Mouse (Mus musculus): ENCODE results near the gene Atp10a. TPM values are rescaled to one million over a fixed set of nuclear protein-coding genes. Genes with fewer than 3 reads are reported as not detected.

The Atp10a gene
- total RNA-seq, 2 experiments from 2014 or later = 1.7 TPM; not detected in 1

- no peak for ATAC-seq (replicated peaks; ENCODE audit: low FRiP score, poor library complexity, severe bottlenecking)
These were observed 31.0 kb downstream of the Atp10a start for GRCm38 (mm10) chr7:58686997-58687396.

DNA sequence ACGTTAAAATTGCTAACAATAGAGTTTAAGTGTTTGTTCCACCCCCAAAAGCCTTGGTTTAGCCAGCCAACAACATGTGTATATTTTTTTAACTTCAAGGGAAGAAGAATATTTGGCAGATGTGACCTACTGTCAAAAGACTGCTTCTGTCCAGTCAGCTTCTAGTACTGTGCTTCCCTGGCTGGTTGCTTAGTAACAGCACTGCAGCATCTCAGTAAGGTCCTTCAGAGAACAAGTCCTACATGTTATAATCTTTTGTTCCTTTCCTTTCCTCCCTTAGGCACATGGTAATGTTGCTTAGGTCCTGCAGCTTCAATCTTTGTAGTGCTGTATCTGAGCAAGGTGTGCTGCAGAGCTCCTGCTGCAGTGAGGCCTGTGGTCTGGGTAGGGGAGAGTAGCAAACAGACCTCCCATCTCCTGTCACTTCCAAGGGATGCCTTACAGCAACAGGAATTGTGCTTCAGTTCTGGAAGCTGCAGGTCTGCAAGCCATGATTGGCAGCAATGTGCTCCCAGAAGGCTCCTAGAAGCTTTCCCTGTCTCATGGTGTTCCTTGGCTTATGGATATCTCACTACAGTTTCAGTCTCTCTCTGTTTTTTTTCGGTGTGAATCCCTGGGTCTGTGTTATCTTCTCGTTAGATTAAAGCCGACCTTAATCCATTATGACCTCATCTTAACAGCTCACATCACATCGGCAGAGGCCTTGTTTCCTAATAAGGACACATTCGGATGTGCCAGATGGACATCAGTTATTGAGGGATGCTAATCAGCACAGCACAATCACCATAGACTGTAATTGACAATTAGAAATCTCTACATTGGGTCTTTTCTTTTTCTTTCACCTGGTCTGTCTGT, 34.3 kb downstream of the Atp10a start:
- ATAC-seq (replicated peaks; ENCODE audit: low FRiP score, poor library complexity, severe bottlenecking) = no peak

DNA sequence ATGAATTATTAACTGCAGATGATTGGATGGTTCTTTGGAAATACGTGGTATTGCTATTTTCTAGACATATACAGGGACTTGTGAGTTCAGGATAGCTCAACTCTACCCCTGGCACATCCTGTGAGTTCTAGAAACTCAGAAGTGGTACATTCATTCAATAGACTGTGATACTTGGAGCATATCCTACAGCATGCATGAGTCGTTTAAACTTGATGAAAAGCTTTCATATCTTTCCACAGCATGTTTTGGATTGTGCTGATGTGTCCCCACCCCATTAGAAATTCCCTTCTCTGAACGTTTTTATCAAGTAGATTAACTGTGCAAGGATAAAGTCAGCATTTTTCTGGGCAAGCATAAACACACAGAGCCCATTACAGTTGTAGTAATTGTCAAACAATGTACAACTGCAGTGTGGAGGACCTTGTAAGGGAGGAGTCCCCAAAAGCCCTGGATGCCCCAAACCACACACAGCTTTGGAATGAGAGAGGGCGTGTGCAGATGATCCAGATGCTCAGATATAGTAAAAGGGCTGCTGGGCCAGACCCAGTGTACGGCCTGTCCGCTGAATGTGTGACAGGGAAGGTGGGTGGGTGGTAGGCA, 35.1 kb downstream of the Atp10a start:
- ATAC-seq (replicated peaks; ENCODE audit: low FRiP score, poor library complexity, severe bottlenecking) = no peak

DNA sequence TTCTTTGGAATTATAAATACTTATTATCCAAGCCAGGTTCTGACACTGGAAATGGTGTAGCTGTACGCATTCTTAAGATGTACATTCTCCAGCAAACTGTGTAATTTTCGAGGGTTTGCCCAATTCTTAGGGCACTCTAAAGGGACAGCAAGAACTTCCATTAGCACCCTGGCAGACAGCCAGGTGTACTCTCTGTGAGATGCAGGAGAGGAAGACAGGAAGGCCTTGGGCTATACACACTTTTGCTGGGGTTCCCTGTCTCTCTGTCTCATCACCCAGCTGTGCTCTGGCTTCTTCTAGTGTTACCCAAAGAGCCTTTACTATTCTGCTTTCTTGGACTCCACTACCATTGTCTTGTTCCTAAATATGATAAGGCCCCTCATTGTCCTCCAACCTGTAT, 36.7 kb downstream of the Atp10a start:
- no peak for ATAC-seq (replicated peaks; ENCODE audit: low FRiP score, poor library complexity, severe bottlenecking)

DNA sequence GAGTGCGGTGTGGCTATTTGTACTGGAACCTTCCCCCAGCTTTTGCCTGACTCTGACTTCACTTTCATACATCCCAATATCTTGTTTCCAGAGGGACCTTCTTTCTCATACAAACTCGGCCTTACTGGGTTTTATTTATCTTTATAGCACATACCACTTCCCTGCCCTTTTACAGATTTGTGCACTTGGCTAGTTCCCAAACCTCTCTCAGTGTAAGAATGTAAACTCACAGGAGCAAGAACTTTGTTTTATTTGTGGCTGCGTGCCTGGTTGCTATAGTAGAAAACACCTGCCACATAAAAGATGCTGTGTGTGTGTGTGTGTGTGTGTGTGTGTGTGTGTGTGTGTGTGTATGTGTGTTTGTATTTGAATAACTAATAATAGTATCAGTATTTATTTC, 37.4 kb downstream of the Atp10a start:
- no peak for ATAC-seq (replicated peaks; ENCODE audit: low FRiP score, poor library complexity, severe bottlenecking)

- no peak for ATAC-seq (replicated peaks; ENCODE audit: low FRiP score, poor library complexity, severe bottlenecking)
These were observed 39.7 kb downstream of the Atp10a start for GRCm38 (mm10) chr7:58695661-58696060.

DNA sequence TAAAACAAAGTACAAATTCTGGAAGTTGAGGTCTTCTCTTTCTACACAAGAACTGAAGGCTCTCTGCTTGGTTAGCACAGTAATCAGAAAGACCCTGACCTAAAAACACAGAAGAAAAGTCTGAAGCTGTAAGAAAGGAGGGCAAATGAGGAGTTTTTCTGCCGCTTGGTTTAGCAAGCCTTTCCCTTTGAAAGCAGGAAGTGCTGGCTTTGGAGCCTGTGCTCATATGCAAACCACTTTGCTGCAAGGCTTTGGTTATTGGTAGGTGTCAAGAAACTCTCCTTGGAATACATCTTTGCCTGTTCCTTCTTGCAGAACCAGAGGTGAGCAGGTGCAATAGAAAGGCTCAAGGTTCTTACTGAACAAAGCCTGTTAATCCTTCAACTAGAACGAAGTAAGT, 41.1 kb downstream of the Atp10a start:
- no peak for ATAC-seq (replicated peaks; ENCODE audit: low FRiP score, poor library complexity, severe bottlenecking)

DNA sequence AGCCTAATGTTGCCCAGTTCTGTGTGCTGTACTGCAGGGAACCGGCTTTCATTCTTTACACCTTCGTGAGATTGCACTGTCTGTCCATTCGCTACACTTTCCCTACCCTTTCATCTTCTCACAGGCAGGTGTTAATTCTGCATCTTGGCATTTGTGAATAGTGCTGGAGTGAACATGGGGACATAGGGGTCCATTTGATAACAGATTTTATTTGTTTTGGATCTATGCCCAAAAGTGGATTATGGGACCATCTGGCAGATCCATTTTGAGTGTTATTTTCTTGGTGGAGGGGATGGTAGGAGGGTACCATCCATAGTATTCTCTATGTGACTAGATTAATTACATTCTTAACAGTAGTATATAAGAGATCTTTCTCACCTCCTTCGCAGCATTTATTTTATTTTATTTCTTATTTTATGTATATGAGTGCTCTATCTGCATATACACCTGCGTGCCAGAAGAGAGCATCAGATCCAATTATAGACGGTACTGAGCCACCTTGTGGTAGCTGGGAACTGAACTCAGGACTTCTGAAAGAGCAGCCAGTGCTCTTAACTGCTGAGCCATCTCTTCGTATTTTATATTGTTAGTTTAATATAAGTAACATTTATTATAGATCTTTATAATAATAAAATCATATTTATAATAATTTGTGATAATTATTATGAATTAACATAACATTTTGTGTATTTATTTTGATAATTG, 42.9 kb downstream of the Atp10a start:
- no peak for ATAC-seq (replicated peaks; ENCODE audit: low FRiP score, poor library complexity, severe bottlenecking)

GRCm38 (mm10) chr7:58701311-58701710, 45.3 kb downstream of the Atp10a start:
- no peak for ATAC-seq (replicated peaks; ENCODE audit: low FRiP score, poor library complexity, severe bottlenecking)

DNA sequence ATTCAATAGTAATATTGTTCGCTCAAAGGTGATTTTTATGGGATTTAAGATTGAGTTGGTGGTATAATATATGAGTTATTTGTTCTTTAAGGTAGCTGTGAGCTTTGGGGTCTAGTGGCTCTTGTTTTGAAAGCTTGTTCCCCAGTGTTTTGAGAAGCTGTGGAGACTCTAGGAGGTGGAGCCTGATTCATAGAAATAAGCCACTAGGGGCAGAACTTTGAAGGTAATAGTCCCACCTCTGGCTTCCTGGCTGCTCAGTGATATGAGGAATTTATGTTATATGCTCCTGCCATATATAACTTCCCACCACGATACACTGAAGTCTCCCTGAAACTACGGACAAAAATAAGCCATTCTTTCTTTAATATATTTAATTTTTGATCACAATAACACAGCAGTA, 49.2 kb downstream of the Atp10a start:
- no peak for ATAC-seq (replicated peaks; ENCODE audit: low FRiP score, poor library complexity, severe bottlenecking)

GRCm38 (mm10) chr7:58709306-58709705, 53.3 kb downstream of the Atp10a start:
- no peak for ATAC-seq (replicated peaks; ENCODE audit: low FRiP score, poor library complexity, severe bottlenecking)

DNA sequence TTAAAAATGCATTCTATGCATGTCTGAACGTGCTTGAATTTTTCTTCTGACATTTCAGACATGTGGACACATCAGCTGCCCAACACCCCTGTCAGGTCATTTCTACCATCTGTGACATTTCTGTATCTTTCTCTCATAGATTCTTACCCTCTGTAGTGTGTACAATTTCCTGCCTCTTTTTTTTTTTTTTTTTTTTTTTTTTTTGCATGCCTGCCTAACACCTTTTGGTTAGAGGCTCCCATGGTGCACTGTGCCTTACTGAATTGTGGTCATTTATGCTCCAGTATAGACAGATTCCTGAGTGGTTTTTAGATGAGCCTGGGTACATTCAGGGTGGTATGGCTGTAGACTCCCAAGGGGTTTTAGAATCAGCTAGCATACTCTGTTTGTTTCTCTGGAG, 54.3 kb downstream of the Atp10a start:
- ATAC-seq (replicated peaks; ENCODE audit: low FRiP score, poor library complexity, severe bottlenecking) = no peak

- ATAC-seq (replicated peaks; ENCODE audit: low FRiP score, poor library complexity, severe bottlenecking) = no peak
These were observed 55.8 kb downstream of the Atp10a start for GRCm38 (mm10) chr7:58711811-58712210.

DNA sequence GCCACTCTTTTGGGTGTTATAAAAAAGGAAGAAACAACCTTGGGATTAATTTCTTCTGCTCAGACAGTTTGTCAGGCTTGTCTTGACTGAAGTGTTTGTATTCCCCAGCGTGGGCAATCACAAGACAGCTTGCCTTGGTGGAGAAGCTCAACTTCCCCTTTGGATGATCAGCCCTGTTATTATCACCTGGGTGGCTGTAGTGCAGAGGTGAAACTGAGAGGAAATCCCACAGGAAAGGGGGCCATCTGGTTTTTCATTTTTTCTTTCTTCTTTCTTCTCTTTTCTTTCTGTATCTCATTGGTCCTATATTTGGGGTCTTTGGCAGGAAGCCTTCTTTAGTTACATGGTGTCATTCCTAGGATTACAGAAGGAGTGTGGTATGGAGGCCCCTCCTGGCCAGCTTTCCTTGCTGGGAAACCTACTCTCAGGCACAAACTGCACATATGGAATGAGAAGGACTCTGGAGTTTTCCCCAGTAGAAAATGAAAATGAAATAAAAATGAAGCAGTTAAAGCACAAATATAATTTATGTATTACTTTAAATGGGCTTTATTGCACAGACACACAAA, 59.7 kb downstream of the Atp10a start:
- ATAC-seq (replicated peaks; ENCODE audit: low FRiP score, poor library complexity, severe bottlenecking) = no peak

- ATAC-seq (replicated peaks; ENCODE audit: low FRiP score, poor library complexity, severe bottlenecking) = no peak
These were observed 60.7 kb downstream of the Atp10a start for GRCm38 (mm10) chr7:58716626-58717025.

DNA sequence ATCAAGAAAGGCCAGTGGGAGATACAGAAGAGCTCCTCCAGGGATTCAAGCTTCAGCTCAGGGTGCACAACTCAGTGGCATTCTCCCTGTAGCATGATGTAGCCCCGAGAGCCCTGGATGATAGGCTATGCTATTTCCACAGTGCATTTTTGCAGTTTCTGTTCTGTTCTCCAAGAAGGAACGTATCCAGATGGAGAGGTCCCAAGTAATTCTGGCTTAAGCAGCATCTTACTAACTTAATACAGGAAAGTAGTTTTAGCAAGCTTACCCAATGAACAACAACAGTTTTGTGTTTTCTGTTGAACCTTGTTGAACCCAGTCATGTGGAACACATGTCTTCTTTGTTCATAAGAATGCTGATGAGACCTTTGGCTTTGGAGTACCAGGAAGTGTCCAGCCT, 62.6 kb downstream of the Atp10a start:
- ATAC-seq (replicated peaks; ENCODE audit: low FRiP score, poor library complexity, severe bottlenecking) = no peak

DNA sequence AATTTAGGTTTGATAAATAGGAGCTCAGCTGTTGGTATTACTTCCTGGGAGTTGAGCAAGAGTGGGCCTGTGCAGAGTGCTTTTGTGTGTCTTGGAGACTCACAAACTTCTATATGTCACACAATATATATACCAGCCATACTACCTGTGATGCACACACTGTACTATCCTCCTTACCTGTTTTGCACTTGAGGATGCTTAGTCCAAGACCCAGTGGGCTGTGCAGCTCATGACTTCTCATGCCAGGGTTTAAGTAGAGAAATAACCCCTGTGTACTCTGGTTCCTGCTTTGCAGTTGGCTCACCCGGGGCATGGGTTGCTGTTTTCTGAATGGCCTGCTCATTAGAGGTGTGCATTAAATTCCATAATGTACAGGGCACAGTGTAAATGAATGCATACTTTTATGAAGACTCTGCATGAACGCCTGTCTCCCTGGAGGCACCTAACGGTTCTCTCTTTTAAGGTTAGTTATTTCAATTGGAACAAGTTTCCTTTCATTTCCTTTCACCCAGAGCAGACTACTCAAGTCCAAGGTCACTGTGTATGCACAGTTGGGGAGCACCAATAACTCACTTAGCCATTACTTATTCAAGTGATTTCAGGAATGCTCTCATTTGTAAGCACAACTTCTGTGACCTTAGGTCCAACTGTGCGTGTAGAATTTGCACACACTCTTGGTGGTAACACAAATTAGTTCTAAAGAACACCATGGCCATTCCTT, 63.4 kb downstream of the Atp10a start:
- no peak for ATAC-seq (replicated peaks; ENCODE audit: low FRiP score, poor library complexity, severe bottlenecking)

- no peak for ATAC-seq (replicated peaks; ENCODE audit: low FRiP score, poor library complexity, severe bottlenecking)
These were observed 66.3 kb downstream of the Atp10a start for GRCm38 (mm10) chr7:58722250-58722649.

GRCm38 (mm10) chr7:58730201-58730600, 74.2 kb downstream of the Atp10a start:
- no peak for ATAC-seq (replicated peaks; ENCODE audit: low FRiP score, poor library complexity, severe bottlenecking)

- ATAC-seq (replicated peaks; ENCODE audit: low FRiP score, poor library complexity, severe bottlenecking) = no peak
These were observed 74.9 kb downstream of the Atp10a start for GRCm38 (mm10) chr7:58730831-58731230.
